Mouse (Mus musculus) brain, embryonic 14.5 days (tissue): ENCODE results near the gene Hipk2.

Experiments used
- CTCF ChIP-seq: fragments of 200-500 bp; IDR thresholded peaks from 2 replicates; pipeline ENCODE4 v1.5.1; 2012; ENCODE audit warnings: inconsistent platforms, mild to moderate bottlenecking, moderate library complexity, borderline replicate concordance; ENCODE audit not compliant: insufficient read depth, insufficient read length; ENCODE audit errors: extremely low read depth
- POLR2A ChIP-seq: fragments of 200-500 bp; IDR thresholded peaks from 2 replicates; pipeline ENCODE4 v1.6.1; 2012; ENCODE audit warnings: mild to moderate bottlenecking, inconsistent platforms, borderline replicate concordance; ENCODE audit not compliant: poor library complexity, insufficient read depth, insufficient read length, severe bottlenecking; ENCODE audit errors: extremely low read depth

GRCm38 (mm10) chr6:38884482-38884881 is 8.5 kb upstream of the Hipk2 start:
- TF ChIP-seq CTCF, result no peak
- no peak for TF ChIP-seq POLR2A
